Mouse (Mus musculus) lung, postnatal 0 days (tissue): Measurements from ENCODE around the gene Zfp335.
A peak's percentile ranks its signal among the peaks of the same experiment; 100 is the strongest.

Experiments
- CTCF ChIP-seq: IDR thresholded peaks from 2 replicates; pipeline ENCODE4 v1.5.1; 2016; ENCODE audit warnings: antibody characterized with exemption, mild to moderate bottlenecking
- EP300 ChIP-seq: IDR thresholded peaks from 2 replicates; pipeline ENCODE4 v1.6.1; 2016; ENCODE audit warnings: antibody characterized with exemption, mild to moderate bottlenecking, control low read depth

DNA sequence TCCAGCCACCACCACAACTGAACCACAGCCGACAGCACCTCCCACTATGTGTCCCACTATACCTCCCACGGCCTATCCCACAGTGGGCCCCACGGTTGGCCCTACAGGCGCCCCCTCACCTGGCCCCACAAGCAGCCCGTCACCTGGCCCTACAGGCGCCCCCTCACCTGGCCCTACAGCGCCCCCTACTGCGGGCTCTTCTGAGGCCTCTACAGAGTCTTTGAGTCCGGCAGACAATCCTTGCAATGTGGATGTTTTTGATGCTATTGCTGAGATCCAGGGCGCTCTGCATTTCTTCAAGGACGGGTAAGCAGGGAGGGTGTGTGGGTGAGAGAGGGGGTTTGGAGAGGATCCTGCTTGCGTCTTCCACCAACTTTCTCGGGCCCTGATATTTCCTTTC is 40.9 kb upstream of the Zfp335 start:
- TF ChIP-seq CTCF: peak; percentile 38
- no peak for TF ChIP-seq EP300
